Mouse (Mus musculus) ES-E14 (cell line): ENCODE measurements around the gene Ccdc3. TPM values are rescaled to one million over a fixed set of nuclear protein-coding genes. Genes with fewer than 3 reads are reported as not detected.

Experiments used
- DNase-seq: peaks from one replicate; pipeline ENCODE4 v3.0.0-alpha.2; 2013; ENCODE audit warnings: low read depth, low spot score
- H3K27ac ChIP-seq: 2 replicates; pipeline ENCODE4 v1.5.1; 2012; ENCODE audit warnings: low read depth, mild to moderate bottlenecking, low read length, moderate library complexity, mixed read lengths; ENCODE audit not compliant: poor library complexity, insufficient read depth, severe bottlenecking
- H3K36me3 ChIP-seq: 2 replicates; pipeline ENCODE4 v1.6.1; 2012; ENCODE audit warnings: mild to moderate bottlenecking, low read length, moderate library complexity, mixed read lengths; ENCODE audit not compliant: control insufficient read depth, poor library complexity, insufficient read depth, severe bottlenecking
- H3K4me1 ChIP-seq, 2 experiments: fragments of 150-350 bp in 1 of 2; sonication (generic) in 1 of 2; 2 replicates each; pipeline ENCODE4 v1.6.1; 2012; ENCODE audit warnings: low read length in 2 of 2, mild to moderate bottlenecking in 1 of 2, mixed read lengths in 1 of 2; ENCODE audit not compliant: control insufficient read depth in 2 of 2, insufficient read depth in 2 of 2, poor library complexity in 1 of 2
- H3K4me3 ChIP-seq, 2 experiments: fragments of 150-350 bp in 1 of 2; sonication (generic) in 1 of 2; 2 replicates each; pipeline ENCODE4 v1.5.1; 2012; ENCODE audit warnings: low read length in 2 of 2, low read depth in 1 of 2, mild to moderate bottlenecking in 1 of 2, mixed read lengths in 1 of 2; ENCODE audit not compliant: insufficient read depth in 1 of 2, poor library complexity in 1 of 2, severe bottlenecking in 1 of 2
- H3K9ac ChIP-seq: 2 replicates; pipeline ENCODE4 v1.6.1; 2012; ENCODE audit warnings: low read depth, mild to moderate bottlenecking, low read length, mixed read lengths; ENCODE audit not compliant: poor library complexity, insufficient read depth, severe bottlenecking
- H3K9me3 ChIP-seq: fragments of 150-350 bp; sonication (generic); 2 replicates; pipeline ENCODE4 v1.6.1; 2012; ENCODE audit warnings: low read depth, mild to moderate bottlenecking, low read length; ENCODE audit not compliant: control insufficient read depth, insufficient read depth
- CHD2 ChIP-seq: IDR thresholded peaks from 2 replicates; pipeline ENCODE4 v1.6.1; 2014; ENCODE audit warnings: mild to moderate bottlenecking, low read depth, low read length, inconsistent platforms
- HCFC1 ChIP-seq: IDR thresholded peaks from 2 replicates; pipeline ENCODE4 v1.6.1; 2012; ENCODE audit warnings: low read length, inconsistent platforms, borderline replicate concordance; ENCODE audit not compliant: insufficient read depth
- MAFK ChIP-seq: IDR thresholded peaks from 2 replicates; pipeline ENCODE4 v1.6.1; 2014; ENCODE audit warnings: mild to moderate bottlenecking, low read depth, low read length, inconsistent platforms; ENCODE audit not compliant: insufficient read depth
- ZC3H11A ChIP-seq: IDR thresholded peaks from 2 replicates; pipeline ENCODE4 v1.6.1; 2012; ENCODE audit warnings: low read depth, mild to moderate bottlenecking, inconsistent platforms, low read length, borderline replicate concordance
- ZNF384 ChIP-seq: IDR thresholded peaks from 2 replicates; pipeline ENCODE4 v1.6.1; 2012; ENCODE audit warnings: low read depth, low read length, inconsistent platforms
- in situ Hi-C, 2 experiments: fragments of 600-800 bp; cut with MboI; formaldehyde crosslinking; loops; one replicate each; pipeline ENCODE4 v1.15.1; 2025; ENCODE audit warnings: low sequenced_read_pairs in 2 of 2, inconsistent platforms in 1 of 2; ENCODE audit not compliant: unreplicated experiment in 2 of 2
- total RNA-seq: library from RNA; depleted of rRNA; stranded (reverse); fragments of 300-350 nt; gene quantifications from 2 replicates; pipeline ENCODE4 v1.2.3, GENCODE M21; 2012

The Ccdc3 gene
- total RNA-seq, 1 experiment: 9.2 TPM

GRCm38 (mm10) chr2:5219206-5219605 lies 81.6 kb downstream of the Ccdc3 start:
- Histone ChIP-seq H3K36me3 (no peaks in the 10 kb centered on the region), H3K27ac (no peak overlapping the region; the same call in 1 of the 2 replicates)
- in situ Hi-C loops: no loop called here

DNA sequence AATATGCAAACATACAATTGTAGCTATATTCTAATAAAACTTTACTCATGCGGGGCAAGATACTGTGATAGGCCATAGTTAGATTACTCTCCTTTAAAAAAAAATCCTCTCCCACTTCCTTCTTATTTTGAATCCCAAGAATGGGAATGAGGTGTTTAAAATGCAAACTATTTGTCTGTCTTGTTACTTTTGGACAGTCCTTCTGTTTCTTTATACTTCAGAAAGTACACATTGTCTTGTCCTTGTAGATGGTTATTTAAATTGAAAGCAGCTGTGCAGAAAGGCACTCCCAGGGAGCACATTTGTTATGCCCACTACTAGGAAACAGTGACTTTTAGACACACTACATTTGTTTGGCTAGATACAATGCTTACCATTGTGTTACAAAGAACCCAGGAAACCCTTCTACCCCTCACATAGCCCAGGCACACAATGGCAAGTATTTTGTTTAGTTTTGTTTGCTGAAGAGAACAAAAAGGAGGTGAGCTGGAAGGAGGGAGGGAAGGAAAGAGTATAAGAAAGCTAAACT lies 82.3 kb downstream of the Ccdc3 start:
- no peaks in the 10 kb centered on the region for H3K9me3 ChIP-seq
- TF ChIP-seq CHD2: no peak
- H3K4me1 ChIP-seq: peaks cover 2 to 4% of the 10 kb centered on the region in 2 experiments; a peak in 3 of 4 replicates
- no peak overlapping the region for H3K9ac ChIP-seq
- H3K36me3 ChIP-seq: no peaks in the 10 kb centered on the region
- in situ Hi-C loops: no loop called here
- H3K27ac ChIP-seq: no peak overlapping the region; the same call in 1 of the 2 replicates
- no peak overlapping the region for H3K4me3 ChIP-seq
- peak; percentile 22 for DNase-seq

More at GRCm38 (mm10) chr2:5219206-5219605, 81.6 kb downstream of the Ccdc3 start:
- H3K9ac ChIP-seq: no peak overlapping the region
- peaks cover 2 to 4% of the 10 kb centered on the region in 2 experiments; a peak in 3 of 4 replicates for H3K4me1 ChIP-seq
- TF ChIP-seq HCFC1: no peak
- TF ChIP-seq ZC3H11A: no peak
- no peak for TF ChIP-seq CHD2
- TF ChIP-seq MAFK: no peak
- TF ChIP-seq ZNF384: no peak
- no peak overlapping the region for H3K4me3 ChIP-seq
- H3K9me3 ChIP-seq: no peaks in the 10 kb centered on the region
- no peak for DNase-seq

GRCm38 (mm10) chr2:5222571-5222970 lies 85.0 kb downstream of the Ccdc3 start:
- H3K4me1 ChIP-seq: peaks cover 2 to 4% of the 10 kb centered on the region in 2 experiments; a peak in 3 of 4 replicates
- no peaks in the 10 kb centered on the region for H3K36me3 ChIP-seq
- TF ChIP-seq ZNF384 (no peak), CHD2 (no peak), HCFC1 (no peak), MAFK (no peak), ZC3H11A (no peak)
- in situ Hi-C loops: no loop called here
- DNase-seq: no peak
- H3K9me3 ChIP-seq: no peaks in the 10 kb centered on the region
- H3K4me3 ChIP-seq: no peak overlapping the region
- no peak overlapping the region for H3K9ac ChIP-seq
- no peak overlapping the region for H3K27ac ChIP-seq

- H3K36me3 ChIP-seq: no peaks in the 10 kb centered on the region
- in situ Hi-C loops: no loop called here
Measured at GRCm38 (mm10) chr2:5236846-5237482, 99.4 kb downstream of the Ccdc3 start.

GRCm38 (mm10) chr2:5237870-5238269 lies 100.3 kb downstream of the Ccdc3 start:
- Histone ChIP-seq H3K9ac (no peak overlapping the region), H3K27ac (no peak overlapping the region), H3K36me3 (no peaks in the 10 kb centered on the region), H3K9me3 (no peaks in the 10 kb centered on the region), H3K4me1 (no peaks in the 10 kb centered on the region), H3K4me3 (no peak overlapping the region)
- TF ChIP-seq MAFK (no peak), ZC3H11A (no peak), HCFC1 (no peak), CHD2 (no peak), ZNF384 (no peak)
- in situ Hi-C loops: no loop called here
- DNase-seq: no peak

More at GRCm38 (mm10) chr2:5236846-5237482, 99.4 kb downstream of the Ccdc3 start:
- Histone ChIP-seq H3K4me3 (no peak overlapping the region), H3K4me1 (no peaks in the 10 kb centered on the region), H3K27ac (no peak overlapping the region), H3K9me3 (no peaks in the 10 kb centered on the region), H3K9ac (no peak overlapping the region)
- no peak for TF ChIP-seq ZNF384
- DNase-seq: no peak
